Mouse (Mus musculus) liver, embryonic 11.5 days (tissue): ENCODE measurements around the gene Ranbp2. TPM values are rescaled to one million over a fixed set of nuclear protein-coding genes. Genes with fewer than 3 reads are reported as not detected.

ENCODE experiments used
- ATAC-seq: fragments of 200-750 bp; cut with Nextera tagmentation; replicated peaks from 2 replicates; pipeline ENCODE4 v1.8.0; 2017; ENCODE audit warnings: moderate number of reproducible peaks, mild to moderate bottlenecking, moderate TSS enrichment, moderate library complexity; ENCODE audit not compliant: low FRiP score
- DNase-seq: peaks from one replicate; pipeline ENCODE4 v3.0.0-alpha.2; 2017; ENCODE audit warnings: low spot score
- H3K27ac ChIP-seq: fragments of 300-500 bp; sonication (generic); 2 replicates; pipeline ENCODE4 v1.5.1; 2014; ENCODE audit warnings: mild to moderate bottlenecking, low read depth, low read length, control low read depth
- H3K27me3 ChIP-seq: fragments of 300-500 bp; sonication (generic); replicated peaks from 2 replicates; pipeline ENCODE4 v1.6.1; 2014; ENCODE audit warnings: low read length, mixed read lengths; ENCODE audit not compliant: control insufficient read depth, insufficient read depth
- H3K36me3 ChIP-seq: fragments of 300-500 bp; sonication (generic); 2 replicates; pipeline ENCODE4 v1.6.1; 2014; ENCODE audit warnings: mild to moderate bottlenecking, low read length, moderate library complexity, mixed read lengths; ENCODE audit not compliant: control insufficient read depth, insufficient read depth
- H3K4me1 ChIP-seq: fragments of 300-500 bp; sonication (generic); replicated peaks from 2 replicates; pipeline ENCODE4 v1.6.1; 2014; ENCODE audit warnings: low read length, mixed read lengths; ENCODE audit not compliant: control insufficient read depth, insufficient read depth
- H3K4me2 ChIP-seq: fragments of 300-500 bp; sonication (generic); 2 replicates; pipeline ENCODE4 v1.6.1; 2014; ENCODE audit warnings: mild to moderate bottlenecking, control low read depth, moderate library complexity
- H3K4me3 ChIP-seq: fragments of 300-500 bp; sonication (generic); 2 replicates; pipeline ENCODE4 v1.5.1; 2014; ENCODE audit warnings: low read depth, low read length, control low read depth
- H3K9ac ChIP-seq: fragments of 300-500 bp; sonication (generic); 2 replicates; pipeline ENCODE4 v1.6.1; 2014; ENCODE audit warnings: low read depth, low read length, control low read depth
- H3K9me3 ChIP-seq: fragments of 300-500 bp; sonication (generic); 2 replicates; pipeline ENCODE4 v1.6.1; 2016; ENCODE audit warnings: low read length, inconsistent platforms, mixed read lengths; ENCODE audit not compliant: control insufficient read depth
- WGBS: fragments of 180-500 bp; shearing (Covaris S2); extraction: QIAGEN DNeasy Blood & Tissue Kit; methylation state at CpG from one replicate; pipeline ENCODE4 v1.1.7; 2014; 5-methylcytosine and 5-hydroxymethylcytosine counted together
- polyA plus RNA-seq: library from polyadenylated mRNA; unstranded; fragments of >200 nt; fragmentation: Nextera tagmentation; extraction: Ambion mirVana; gene quantifications from 2 replicates; pipeline ENCODE4 v1.2.1, GENCODE M21; 2014

The Ranbp2 gene
- polyA plus RNA-seq, 1 experiment from 2014 or later: 38.1 TPM

GRCm38 (mm10) chr10:58416702-58417101, 30.0 kb upstream of the Ranbp2 start:
- 82% methylated on average over 3 of the region's 3 CpGs for WGBS
- Histone ChIP-seq H3K9me3 (no peaks in the 10 kb centered on the region), H3K27ac (no peak overlapping the region), H3K4me3 (no peak overlapping the region), H3K4me2 (no peak overlapping the region), H3K27me3 (no peaks in the 10 kb centered on the region), H3K9ac (no peak overlapping the region), H3K4me1 (0 out of 2 replicates have a peak, but pooled peaks cover 2% of the 10 kb centered on the region), H3K36me3 (peaks cover 33% of the 10 kb centered on the region)
- no peak for DNase-seq
- no peak for ATAC-seq

- peaks cover 34% of the 10 kb centered on the region for H3K36me3 ChIP-seq
- no peak overlapping the region for H3K4me2 ChIP-seq
- H3K27me3 ChIP-seq: no peaks in the 10 kb centered on the region
- H3K4me1 ChIP-seq: no peaks in the 10 kb centered on the region
- DNase-seq (no peak), ATAC-seq (no peak)
- H3K27ac ChIP-seq: no peak overlapping the region
- no peaks in the 10 kb centered on the region for H3K9me3 ChIP-seq
- H3K4me3 ChIP-seq: no peak overlapping the region
- H3K9ac ChIP-seq: no peak overlapping the region
- 89% methylated on average over 10 of the region's 10 CpGs for WGBS
Observed at GRCm38 (mm10) chr10:58418290-58418971, 28.3 kb upstream of the Ranbp2 start.

GRCm38 (mm10) chr10:58427930-58428329, 18.8 kb upstream of the Ranbp2 start:
- ATAC-seq: no peak
- H3K9me3 ChIP-seq: no peaks in the 10 kb centered on the region
- WGBS: 92% methylated on average over 2 of the region's 2 CpGs

DNA sequence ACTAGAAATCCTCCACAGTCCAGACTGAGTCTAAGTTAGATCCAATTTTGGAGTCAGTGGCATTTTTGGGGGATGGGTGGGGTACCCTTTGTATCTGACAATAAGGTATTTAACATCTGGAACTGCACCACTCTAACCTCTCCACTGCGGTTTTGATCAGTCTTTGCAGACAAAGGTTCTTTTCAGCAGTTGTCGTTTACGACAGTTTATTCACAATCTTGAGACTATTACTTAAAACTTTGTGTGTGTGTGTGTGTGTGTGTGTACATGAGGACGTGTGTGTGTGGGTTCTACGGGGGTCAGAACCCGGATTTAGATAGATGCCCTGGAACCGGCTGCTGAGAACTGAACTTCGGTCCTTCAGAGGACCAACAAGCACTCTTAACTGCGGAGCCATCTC, 870 bp upstream of the Ranbp2 start:
- H3K4me2 ChIP-seq: peak overlapping the region; percentile 82
- DNase-seq: no peak

More at GRCm38 (mm10) chr10:58427930-58428329, 18.8 kb upstream of the Ranbp2 start:
- no peaks in the 10 kb centered on the region for H3K27me3 ChIP-seq
- no peak overlapping the region for H3K4me3 ChIP-seq
- no peak for DNase-seq
- H3K9ac ChIP-seq: no peak overlapping the region
- H3K4me1 ChIP-seq: no peaks in the 10 kb centered on the region
- H3K27ac ChIP-seq: no peak overlapping the region
- no peak overlapping the region for H3K4me2 ChIP-seq
- H3K36me3 ChIP-seq: peaks cover 6% of the 10 kb centered on the region

GRCm38 (mm10) chr10:58447280-58447781, 611 bp downstream of the Ranbp2 start:
- Histone ChIP-seq H3K27me3 (no peaks in the 10 kb centered on the region), H3K9ac (peak overlapping the region; percentile 99), H3K36me3 (no peaks in the 10 kb centered on the region; the same call in 1 of the 2 replicates), H3K4me3 (peak overlapping the region; percentile 100), H3K27ac (peak overlapping the region; percentile 98), H3K4me1 (peaks cover 10% of the 10 kb centered on the region; the same call in 1 of the 2 replicates), H3K4me2 (peak overlapping the region; percentile 72), H3K9me3 (no peaks in the 10 kb centered on the region)
- no peak for DNase-seq
- WGBS: under 1% methylated on average over 32 of the region's 32 CpGs
- ATAC-seq: peak; percentile 51

More for the DNA sequence above, 870 bp upstream of the Ranbp2 start:
- peak overlapping the region; percentile 100 for H3K4me3 ChIP-seq
- WGBS: 18% methylated on average over 9 of the region's 9 CpGs
- H3K4me1 ChIP-seq: peaks cover 7% of the 10 kb centered on the region; the same call in 1 of the 2 replicates
- peak overlapping the region; percentile 98 for H3K27ac ChIP-seq
- ATAC-seq: no peak; the same call in 1 of the 2 replicates
- H3K27me3 ChIP-seq: no peaks in the 10 kb centered on the region
- H3K36me3 ChIP-seq: no peaks in the 10 kb centered on the region
- H3K9ac ChIP-seq: peak overlapping the region; percentile 99
- no peaks in the 10 kb centered on the region for H3K9me3 ChIP-seq

DNA sequence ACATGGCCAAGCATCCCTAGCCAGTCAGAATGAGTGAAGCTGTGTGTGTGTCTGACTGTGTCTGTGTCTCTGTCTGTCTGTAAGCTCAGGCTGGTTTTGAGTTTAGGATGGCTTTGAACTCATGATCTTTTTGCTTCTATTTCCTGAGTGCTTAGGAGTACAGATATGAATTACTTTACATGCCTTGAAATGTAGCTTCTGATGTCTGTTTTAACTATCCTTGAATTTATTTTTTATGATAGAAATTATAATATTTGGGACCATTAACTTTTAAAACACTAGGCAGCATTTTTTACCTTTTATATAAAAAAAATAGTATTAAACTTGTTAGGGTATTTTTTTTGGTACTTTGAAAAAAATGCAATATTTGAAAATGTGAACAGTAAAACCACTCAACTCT, 4.9 kb downstream of the Ranbp2 start:
- Histone ChIP-seq H3K4me1 (peaks cover 8% of the 10 kb centered on the region), H3K4me3 (0 out of 2 replicates have a peak overlapping the region, but pooled peaks have one; percentile 7), H3K4me2 (peak overlapping the region; percentile 47), H3K36me3 (peaks cover 12% of the 10 kb centered on the region), H3K27me3 (no peaks in the 10 kb centered on the region), H3K9ac (no peak overlapping the region), H3K27ac (peak overlapping the region; percentile 83), H3K9me3 (no peaks in the 10 kb centered on the region)
- no peak for ATAC-seq
- DNase-seq: no peak

DNA sequence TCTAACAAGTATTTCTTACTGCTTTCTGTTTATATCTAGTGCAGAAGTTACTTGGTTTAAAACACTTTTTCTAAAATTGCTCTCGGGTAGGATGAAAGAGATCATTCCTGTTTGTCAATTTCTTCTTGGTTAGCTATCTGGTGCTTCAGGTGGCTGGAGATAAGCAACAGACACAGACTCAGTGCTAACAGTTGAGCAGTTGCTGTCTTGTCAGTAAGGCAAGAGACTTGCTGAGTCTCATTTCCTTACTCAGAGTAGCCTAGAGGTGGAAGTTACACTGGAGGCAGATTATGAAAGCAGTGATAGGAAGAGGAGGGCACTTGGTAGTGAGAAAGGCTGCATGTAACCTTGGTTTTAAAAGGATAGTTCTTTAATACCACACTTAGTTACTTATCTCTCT, 5.5 kb downstream of the Ranbp2 start:
- Histone ChIP-seq H3K4me1 (peaks cover 8% of the 10 kb centered on the region), H3K9me3 (no peaks in the 10 kb centered on the region), H3K27me3 (no peaks in the 10 kb centered on the region), H3K4me3 (no peak overlapping the region), H3K9ac (no peak overlapping the region), H3K4me2 (0 out of 2 replicates have a peak overlapping the region, but pooled peaks have one; percentile 12), H3K36me3 (peaks cover 12% of the 10 kb centered on the region), H3K27ac (no peak overlapping the region; the same call in 1 of the 2 replicates)
- ATAC-seq (peak; percentile 94), DNase-seq (no peak)
- WGBS: 40% methylated on average over 1 of the region's 1 CpGs

- Histone ChIP-seq H3K4me3 (no peak overlapping the region), H3K27me3 (no peaks in the 10 kb centered on the region), H3K9ac (no peak overlapping the region), H3K4me1 (no peaks in the 10 kb centered on the region), H3K4me2 (no peak overlapping the region), H3K9me3 (no peaks in the 10 kb centered on the region), H3K36me3 (peaks cover 29% of the 10 kb centered on the region; the same call in 1 of the 2 replicates), H3K27ac (no peak overlapping the region)
- no peak for ATAC-seq
- DNase-seq: no peak
- WGBS: 100% methylated on average over 1 of the region's 1 CpGs
Observed at GRCm38 (mm10) chr10:58459896-58460295, 13.2 kb downstream of the Ranbp2 start.
